Mouse (Mus musculus) forelimb bud, embryonic 11.5 days (tissue): Measurements from ENCODE around the gene Ccni.

Source experiments
- DNase-seq: peaks from one replicate; pipeline ENCODE4 v3.0.0-alpha.2; 2012; ENCODE audit warnings: low read depth, low spot score

The Ccni gene

DNA sequence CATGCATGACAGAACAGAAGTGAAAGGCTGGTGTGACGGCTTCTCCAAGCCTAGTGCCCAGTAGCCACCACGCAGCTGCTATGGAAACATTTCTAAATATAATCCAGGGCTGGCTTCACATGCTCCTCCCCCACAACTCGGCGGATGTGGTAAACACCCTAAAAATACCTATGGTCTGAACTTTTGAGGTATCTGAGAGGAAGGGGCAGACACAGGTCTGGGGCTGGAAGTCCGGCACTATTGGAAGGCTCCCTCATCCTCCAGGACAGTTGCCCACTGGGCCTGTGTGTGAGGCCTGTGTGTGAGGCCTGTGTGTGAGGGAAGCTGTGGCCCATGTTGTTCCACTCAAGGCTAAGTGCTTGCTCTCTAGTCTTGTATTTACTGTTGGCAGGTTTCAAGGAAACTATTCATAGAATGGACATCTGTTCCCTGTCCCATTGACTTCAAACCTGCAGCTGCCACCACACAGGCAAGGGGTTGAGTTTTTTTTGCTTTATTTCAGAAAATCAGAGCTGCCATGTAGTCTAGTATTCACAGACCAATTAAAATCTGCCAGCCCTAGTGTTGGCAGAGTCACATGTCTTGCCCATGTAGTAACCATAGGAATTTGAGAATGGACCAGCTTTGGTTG lies 69.2 kb downstream of the Ccni start:
- no peak for DNase-seq

DNA sequence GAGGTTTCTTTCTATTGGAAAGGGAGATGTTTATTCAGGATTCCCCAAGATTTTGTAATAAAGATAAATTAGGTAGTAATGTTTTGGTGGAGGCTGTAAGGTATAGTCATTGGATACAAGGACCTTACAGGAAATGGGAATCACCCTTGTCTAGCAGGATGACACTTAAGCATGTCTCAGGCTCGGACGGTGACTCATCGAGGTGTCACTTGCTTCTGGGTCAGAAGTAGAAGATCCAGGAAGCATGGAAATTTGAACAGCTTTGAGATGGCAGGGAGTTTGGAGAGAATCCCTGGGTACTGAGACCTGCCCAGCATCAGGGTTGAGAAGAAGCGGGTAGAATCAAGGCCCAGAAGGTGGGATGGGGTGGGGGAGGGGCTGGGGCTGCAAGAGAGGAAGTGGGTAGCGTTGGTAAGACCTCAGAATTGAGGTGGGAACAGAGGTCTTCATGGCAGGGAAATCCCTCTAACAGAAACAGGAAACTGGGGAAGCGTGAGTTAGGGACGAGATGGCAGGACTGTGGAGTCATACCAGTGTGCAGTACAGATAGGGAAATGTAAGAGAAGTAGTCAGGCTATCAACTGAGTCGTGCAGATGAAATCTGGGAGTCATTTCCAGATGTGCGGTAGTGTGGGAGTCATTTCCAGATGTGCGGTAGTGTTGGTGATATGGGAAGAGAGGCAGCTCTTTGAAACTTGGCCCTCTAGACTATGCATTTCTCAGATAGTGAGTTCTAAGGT lies 70.8 kb downstream of the Ccni start:
- peak; percentile 60 for DNase-seq

DNA sequence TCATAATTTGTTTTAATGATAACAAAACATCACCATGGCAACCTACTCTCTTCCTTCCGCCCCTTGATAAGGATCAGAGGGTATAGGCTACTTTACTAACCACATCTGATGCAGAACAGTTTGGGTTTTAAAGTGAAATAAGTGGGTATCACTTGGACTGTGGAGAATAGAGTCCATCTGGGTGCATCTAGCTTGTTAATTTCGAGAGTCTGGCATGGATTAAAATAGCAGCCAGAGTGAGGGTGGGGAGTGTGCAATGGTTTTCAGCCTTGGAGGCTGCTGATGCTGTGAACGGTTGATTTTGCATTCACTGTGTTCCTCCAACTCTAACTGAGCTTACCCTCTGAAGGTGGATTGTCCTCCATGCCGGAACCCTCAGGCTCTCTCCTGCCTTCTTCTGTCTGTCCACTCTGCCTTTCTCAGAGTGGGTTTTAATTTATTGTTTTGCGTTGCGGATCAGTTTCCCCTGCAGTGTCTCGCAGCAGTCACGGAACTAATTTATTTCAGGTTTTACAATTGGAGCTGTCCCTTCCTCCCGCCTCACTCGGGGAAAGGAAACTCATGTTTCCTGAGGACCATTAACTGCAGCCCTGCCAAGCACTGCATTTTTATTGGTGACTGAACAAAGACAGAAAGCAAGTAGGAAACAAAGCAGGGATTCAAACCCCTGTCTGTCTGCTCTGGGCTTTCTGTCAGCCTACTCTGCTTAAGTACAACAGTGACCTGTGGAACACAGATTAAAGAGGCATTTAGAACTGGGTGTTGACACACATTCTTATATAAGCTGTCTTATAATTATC lies 72.7 kb downstream of the Ccni start:
- peak; percentile 63 for DNase-seq
